Mouse (Mus musculus): ENCODE data around the gene Psat1.

The Psat1 gene

DNA sequence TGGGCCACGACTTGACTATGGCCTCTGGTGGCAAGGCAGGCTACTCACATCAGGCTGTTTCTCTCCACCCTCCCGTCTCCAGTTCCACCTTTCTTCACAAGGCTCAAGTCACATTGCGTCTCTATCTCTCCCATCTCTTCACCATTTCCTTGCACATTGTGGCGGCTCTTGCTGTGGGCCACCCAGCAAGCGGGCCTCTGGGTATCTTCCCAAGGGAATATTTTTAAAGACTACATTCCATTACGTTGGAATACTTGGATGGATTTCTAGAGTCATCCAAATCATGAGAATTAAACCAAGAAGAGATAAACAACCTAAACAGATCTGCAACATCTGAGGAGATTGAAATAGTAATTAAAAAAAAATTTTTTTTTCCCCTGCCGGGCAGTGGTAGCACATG, at the start of gene Psat1:
Gene Psat1 (minus strand): TSS at position 101 of the 400 bp plus-strand sequence.
- no peak for DNase-seq (ENCODE audit: low spot score)

- DNase-seq (ENCODE audit: low spot score) = no peak
Measured at GRCm38 (mm10) chr19:15990102-15990501, 43.0 kb upstream of the Psat1 start.

DNA sequence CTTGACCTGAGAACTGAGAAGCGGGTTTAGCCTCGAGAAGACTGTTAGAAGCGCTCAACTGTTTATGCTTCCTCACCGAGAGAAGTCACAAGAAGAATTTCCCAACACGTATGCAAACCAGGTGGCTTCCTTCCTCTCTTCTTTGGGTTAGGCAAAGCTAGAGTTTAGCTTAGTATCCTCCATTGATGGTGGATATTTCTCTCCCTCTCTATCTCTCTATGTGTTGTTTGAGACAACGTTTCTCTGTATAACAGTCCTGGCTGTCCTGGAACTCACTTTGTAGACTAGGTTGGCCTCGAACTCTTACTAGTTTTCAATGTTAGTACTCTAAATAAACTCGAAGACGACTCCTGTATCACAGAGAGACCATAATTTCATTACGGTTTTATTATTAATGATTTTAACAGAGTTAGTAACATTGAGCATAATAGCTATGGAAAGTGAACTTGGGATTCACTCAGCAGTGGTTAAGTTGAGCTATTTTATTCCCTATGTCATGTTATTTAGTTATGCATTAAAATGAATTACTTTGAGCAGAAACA, 38.1 kb upstream of the Psat1 start:
- no peak for DNase-seq (ENCODE audit: low spot score)

- peak; percentile 88 for DNase-seq (ENCODE audit: low spot score)
Measured at GRCm38 (mm10) chr19:15984449-15985171, 37.5 kb upstream of the Psat1 start, which contains the start of gene Cep78. TSS of gene Cep78 (minus strand) at chr19:15984989.

GRCm38 (mm10) chr19:15983739-15984344, 36.7 kb upstream of the Psat1 start:
- no peak for DNase-seq (ENCODE audit: low spot score)

DNA sequence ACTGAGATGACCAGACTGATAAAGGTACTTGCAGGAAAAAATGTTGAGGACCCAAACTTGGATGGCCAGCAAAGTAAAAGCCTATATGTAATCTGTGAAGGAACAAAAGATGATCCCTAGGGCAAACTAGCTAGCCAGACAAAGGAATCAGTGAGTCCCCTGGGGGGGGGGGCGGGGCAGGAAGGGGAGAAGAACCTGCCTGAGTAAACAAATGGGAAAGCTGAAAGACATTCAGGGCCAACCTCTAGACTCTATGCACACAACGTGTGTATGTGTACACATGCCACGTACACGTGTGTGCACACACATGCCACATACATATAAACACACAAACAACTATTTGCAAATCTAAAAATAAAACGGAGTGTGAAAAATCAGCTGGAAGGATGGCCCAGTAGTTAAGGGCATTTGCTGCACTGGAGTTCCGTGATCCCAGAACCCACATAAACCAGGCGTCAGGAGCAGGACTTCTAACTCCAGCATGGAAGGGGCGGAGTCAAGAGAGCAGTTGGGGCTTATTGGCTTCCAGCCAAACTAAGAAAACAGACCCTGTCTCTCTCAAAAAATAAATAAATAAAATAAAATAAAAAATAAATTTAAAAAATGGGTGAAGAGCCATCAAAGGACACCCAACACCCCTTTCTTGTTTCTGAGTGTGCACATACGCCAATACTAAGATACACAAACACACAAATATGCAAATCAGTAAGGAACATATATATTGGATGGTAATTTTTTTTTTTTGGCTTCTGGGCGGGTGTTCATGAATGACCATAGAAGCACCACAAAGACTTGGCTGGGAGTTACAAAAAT, 36.0 kb upstream of the Psat1 start:
- DNase-seq (ENCODE audit: low spot score) = no peak

GRCm38 (mm10) chr19:15981861-15982260, 34.7 kb upstream of the Psat1 start:
- DNase-seq (ENCODE audit: low spot score) = peak; percentile 27

GRCm38 (mm10) chr19:15973365-15973764, 26.2 kb upstream of the Psat1 start:
- DNase-seq (ENCODE audit: low spot score) = no peak

DNA sequence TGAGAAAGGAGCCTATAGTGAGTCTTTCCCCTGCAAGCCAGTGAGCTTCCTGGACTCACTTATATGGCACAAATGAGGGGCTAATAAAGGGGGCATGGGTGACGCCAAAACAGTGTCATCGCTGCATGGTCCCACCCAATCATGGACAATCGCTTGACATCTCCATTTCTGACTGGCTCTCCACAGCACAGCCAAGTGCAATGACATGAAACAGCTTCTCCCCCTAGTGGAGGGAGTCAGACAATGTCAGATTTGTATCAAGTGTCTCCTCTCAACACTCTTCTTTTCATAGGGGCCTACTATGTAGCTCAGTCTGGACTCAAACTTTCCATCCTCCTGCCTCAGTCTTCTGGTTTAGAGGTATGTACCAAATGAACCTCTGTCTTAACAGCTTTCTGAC, 17.9 kb upstream of the Psat1 start:
- DNase-seq (ENCODE audit: low spot score) = peak; percentile 18

- no peak for DNase-seq (ENCODE audit: low spot score)
Measured at GRCm38 (mm10) chr19:15964533-15964932, 17.4 kb upstream of the Psat1 start.

DNA sequence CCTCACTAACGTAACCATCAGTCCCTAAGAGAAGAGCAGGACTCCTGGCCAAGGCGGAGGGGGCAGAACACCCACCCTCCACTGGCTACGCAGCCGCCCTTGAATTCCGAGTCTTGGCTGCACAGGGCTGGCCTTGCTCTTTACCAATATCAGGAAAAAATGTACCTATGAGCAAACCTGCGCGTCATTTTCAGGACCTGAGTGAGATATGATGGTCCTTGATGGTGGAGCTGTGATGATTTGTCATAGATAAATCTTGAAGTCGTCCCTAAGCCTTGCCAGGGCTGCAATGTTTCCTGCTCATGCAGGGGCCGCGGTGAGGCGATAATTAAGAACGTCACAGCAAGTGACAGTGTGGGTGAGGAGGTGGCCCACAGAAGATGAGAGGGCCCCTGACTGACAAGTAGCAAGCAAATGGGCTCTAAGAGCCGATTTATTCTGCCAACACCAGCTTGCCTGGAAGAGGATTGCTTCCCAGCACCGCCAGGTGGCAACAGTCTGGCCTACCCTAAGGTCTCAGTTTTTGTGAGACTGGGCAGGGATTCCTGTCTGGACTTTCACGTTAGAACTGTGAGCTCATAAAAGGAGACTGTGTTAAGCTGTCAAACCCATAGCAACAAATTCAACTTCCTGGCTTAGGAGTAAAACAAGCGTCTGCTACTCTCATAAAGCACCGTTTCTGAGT, 16.0 kb upstream of the Psat1 start:
- no peak for DNase-seq (ENCODE audit: low spot score)

GRCm38 (mm10) chr19:15962313-15962712, 15.2 kb upstream of the Psat1 start:
- DNase-seq (ENCODE audit: low spot score) = no peak

GRCm38 (mm10) chr19:15950225-15950624, 3.1 kb upstream of the Psat1 start:
- no peak for DNase-seq (ENCODE audit: low spot score)

- DNase-seq (ENCODE audit: low spot score) = no peak
Measured at GRCm38 (mm10) chr19:15948867-15949266, 1.7 kb upstream of the Psat1 start.

GRCm38 (mm10) chr19:15948426-15948825, 1.3 kb upstream of the Psat1 start:
- no peak for DNase-seq (ENCODE audit: low spot score)

DNA sequence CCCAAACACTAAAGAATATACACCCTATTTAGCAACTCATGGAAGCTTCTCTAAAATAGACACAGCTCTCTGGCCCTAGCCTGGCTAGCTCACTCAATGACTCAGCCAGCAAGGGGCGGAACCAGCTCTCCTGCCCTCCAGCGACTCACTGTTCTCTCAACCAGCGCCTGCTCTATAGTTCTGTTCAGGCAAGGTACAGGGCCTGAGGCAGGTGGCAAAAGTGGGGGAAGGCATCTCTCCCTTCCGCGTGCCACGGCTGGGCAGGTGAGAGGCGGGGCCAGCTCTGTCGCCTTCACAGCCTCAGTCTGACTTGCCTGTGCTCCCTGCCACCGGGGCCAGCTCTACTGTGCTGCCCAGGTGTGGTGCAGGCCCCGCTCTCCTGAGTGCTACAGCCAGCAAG, 474 bp downstream of the Psat1 start:
- no peak for DNase-seq (ENCODE audit: low spot score)

- DNase-seq (ENCODE audit: low spot score) = no peak
Measured at GRCm38 (mm10) chr19:15943117-15943423, 4.1 kb downstream of the Psat1 start.

DNA sequence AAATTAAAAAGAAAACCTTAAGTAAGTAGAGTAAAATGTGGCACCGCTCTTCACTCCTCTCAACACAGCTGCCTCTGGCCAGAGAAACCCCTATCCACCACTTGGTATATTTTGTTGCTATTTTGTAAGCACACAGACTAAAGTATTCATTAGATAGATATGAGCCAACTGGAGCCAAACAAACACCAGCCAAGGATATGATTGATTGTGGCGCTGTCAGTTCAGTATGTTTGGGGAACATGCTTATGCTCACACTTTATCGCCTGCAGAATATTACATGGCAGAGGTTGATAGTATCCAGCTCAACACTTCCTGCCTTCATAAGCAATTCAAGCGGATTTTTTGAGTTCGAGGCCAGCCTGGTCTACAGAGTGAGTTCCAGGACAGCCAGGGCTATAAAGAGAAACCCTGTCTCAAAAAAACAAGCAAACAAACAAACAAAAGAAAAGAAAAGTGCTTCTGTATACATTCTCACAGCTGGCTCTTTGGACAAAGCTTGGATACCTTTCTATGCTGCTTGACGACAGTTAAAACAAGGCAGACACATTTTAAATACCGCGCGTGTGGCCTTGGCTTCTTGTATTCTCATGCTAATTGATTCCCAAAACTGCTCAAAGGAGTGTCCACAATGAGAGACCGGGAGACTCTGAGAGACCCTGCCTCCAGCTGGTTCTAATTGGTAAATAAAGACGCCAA, 4.6 kb downstream of the Psat1 start:
- DNase-seq (ENCODE audit: low spot score) = no peak

GRCm38 (mm10) chr19:15941399-15941798, 5.7 kb downstream of the Psat1 start:
- no peak for DNase-seq (ENCODE audit: low spot score)

- DNase-seq (ENCODE audit: low spot score) = peak; percentile 57
Measured at GRCm38 (mm10) chr19:15925719-15926045, 21.5 kb downstream of the Psat1 start.

DNA sequence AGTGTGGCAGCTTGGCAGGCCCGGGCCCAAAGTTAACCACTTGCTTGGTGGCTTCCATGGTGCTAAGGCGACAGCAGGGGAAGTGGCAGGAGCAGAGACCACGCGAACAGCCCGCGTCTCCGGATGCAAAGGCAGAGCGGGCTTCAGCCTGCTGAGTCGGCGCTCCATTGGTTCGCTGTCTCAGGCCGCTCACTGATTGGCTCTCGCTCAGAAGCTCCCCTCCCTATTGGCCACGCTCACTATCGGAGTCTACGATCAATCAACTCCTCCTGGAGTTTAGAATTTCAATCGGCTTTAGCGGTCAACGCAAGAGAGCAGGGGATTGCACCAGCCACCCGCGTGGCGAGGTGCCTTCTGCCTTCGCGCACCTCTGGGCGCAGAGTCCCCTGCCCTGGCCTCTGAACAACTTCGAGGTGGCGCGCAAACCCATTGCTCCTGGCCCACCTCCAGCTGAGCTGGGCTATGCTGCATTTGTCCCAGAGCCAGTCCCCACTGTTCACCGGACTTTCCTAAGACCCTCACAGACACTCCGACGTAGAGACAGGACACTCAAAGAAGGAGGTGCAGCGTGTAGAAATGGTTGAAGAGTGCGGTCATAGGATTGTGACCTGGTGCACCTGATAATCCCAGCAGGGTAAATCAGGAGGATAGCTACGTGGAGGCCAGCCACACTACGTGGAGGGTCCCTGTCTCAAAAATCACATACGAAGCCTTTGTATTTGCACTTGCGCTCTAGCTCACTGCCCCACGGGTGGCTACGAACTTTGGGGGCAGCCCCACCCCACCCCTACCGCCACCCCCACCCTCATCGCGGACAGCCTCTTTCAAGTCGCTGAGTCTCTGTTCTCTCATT, 22.0 kb downstream of the Psat1 start:
- peak; percentile 70 for DNase-seq (ENCODE audit: low spot score)

All from urinary bladder, postnatal 25 days (tissue).